Mouse (Mus musculus): ENCODE measurements around the gene C1ql1.

- TF ChIP-seq CTCF (IDR thresholded peaks at IDR 0.05; ENCODE audit: low read depth, low read length) (no peak), POLR2A (IDR thresholded peaks at IDR 0.05; ENCODE audit: extremely low read depth, insufficient read depth, low read length) (no peak)
Observed at GRCm38 (mm10) chr11:102964547-102965091, 18.1 kb upstream of the C1ql1 start.
